Mouse (Mus musculus) kidney, adult 8-10 months (tissue): ENCODE measurements around the gene Vmn2r17.

Source experiments
- DNase-seq, 2 experiments: peaks; one replicate each; pipeline ENCODE4 v3.0.0; 2022

Gene Vmn2r17

GRCm38 (mm10) chr5:109419388-109419787, at the start of gene Vmn2r17:
Gene Vmn2r17 (plus strand): TSS chr5:109419688.
- DNase-seq, result no peak

GRCm38 (mm10) chr5:109466576-109467506, 47.4 kb downstream of the Vmn2r17 start:
- peak; percentile 5 to 6 for DNase-seq

GRCm38 (mm10) chr5:109506729-109507128, 87.2 kb downstream of the Vmn2r17 start:
- DNase-seq, result peak; percentile 13 to 14
